Mouse (Mus musculus): Measurements from ENCODE around the gene Poll. TPM values are rescaled to one million over a fixed set of nuclear protein-coding genes. Genes with fewer than 3 reads are reported as not detected.

Gene Poll
- polyA plus RNA-seq, 1 experiment from 2014 or later, result 11.1 TPM

DNA sequence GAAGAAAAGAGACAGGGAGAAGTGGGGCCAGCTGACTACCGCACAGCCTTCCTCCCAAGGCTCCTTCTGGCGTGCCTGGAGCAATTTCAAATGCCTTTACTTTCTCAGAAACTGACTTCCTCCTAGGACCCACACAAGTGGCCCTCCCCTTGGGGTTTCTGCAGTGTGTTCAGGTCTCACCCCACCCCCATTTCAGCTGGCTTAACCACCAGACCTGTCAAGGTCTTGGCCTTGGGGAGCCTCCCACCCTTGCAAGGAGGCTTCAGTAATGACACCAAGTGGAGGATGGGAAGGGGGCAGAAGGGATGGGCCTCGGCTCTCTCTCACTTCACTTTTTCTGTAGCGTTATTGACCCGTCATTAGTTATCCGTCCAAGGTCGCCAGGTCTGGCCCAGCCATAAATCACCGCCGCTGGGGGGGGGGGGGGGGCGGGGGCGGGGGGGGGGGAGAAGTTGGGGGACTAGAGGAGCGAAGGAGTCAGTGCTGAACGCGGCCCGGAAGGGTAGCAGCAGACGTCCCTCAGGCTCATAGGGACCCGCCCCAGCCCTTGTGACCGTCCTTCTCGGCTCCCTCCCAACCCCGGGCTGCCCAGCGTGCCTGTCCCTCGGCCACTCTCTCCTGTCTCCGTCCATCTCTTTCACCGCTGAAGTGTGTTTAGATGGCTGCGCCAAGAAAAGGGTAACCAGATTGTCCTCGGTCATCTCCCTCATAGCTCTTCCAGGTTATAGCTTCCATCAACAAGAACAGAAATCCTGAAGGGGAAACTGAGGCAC is 16.0 kb downstream of the Poll start:
- peak overlapping the region; percentile 35 for H3K4me3 ChIP-seq (ENCODE audit: low read length)
- H3K4me2 ChIP-seq (ENCODE audit: low read length), result peak overlapping the region; percentile 78
- no peak overlapping the region for H3K27ac ChIP-seq (ENCODE audit: low read depth, low read length)
- no peaks in the 10 kb centered on the region for H3K36me3 ChIP-seq (ENCODE audit: control insufficient read depth, insufficient read depth, low read length)
- no peak for ATAC-seq
- WGBS, result 2% methylated on average over 13 of the region's 26 CpGs
- H3K9me3 ChIP-seq (ENCODE audit: control insufficient read depth, low read length), result no peaks in the 10 kb centered on the region
- peaks cover 23% of the 10 kb centered on the region for H3K4me1 ChIP-seq (ENCODE audit: control insufficient read depth, insufficient read depth, low read depth, low read length)
- H3K9ac ChIP-seq (ENCODE audit: low read depth, low read length), result peak overlapping the region; percentile 50
- peaks cover 16% of the 10 kb centered on the region for H3K27me3 ChIP-seq (replicated peaks; ENCODE audit: control insufficient read depth, insufficient read depth, low read length)

DNA sequence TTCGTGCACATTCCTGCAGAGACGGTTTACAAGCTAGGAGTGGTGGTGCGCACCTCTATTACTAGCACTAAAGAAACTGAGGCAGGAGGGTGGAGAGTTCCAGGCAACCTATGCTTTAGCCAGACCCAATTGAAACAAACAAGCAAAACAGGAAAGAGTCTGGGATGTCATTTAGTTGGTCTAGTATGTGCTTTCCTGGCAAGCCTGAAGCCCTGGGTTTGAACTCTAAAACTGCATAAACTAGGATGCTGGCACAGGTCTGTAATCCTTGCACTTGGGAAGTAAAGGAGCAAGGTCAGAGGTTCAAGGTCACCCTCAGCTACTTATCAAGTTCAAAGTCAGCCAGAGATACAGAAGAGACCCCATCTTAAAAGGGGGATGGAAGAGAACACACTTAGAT is 18.3 kb downstream of the Poll start:
- no peak for ATAC-seq
- H3K4me2 ChIP-seq (ENCODE audit: low read length), result peak overlapping the region; percentile 84
- peaks cover 12% of the 10 kb centered on the region for H3K27me3 ChIP-seq (replicated peaks; ENCODE audit: control insufficient read depth, insufficient read depth, low read length)
- no peaks in the 10 kb centered on the region for H3K9me3 ChIP-seq (ENCODE audit: control insufficient read depth, low read length)
- peak overlapping the region; percentile 69 for H3K9ac ChIP-seq (ENCODE audit: low read depth, low read length)
- H3K4me1 ChIP-seq (ENCODE audit: control insufficient read depth, insufficient read depth, low read depth, low read length), result peaks cover 21% of the 10 kb centered on the region
- peak overlapping the region; percentile 49 for H3K4me3 ChIP-seq (ENCODE audit: low read length)
- WGBS, result 15% methylated on average over 3 of the region's 3 CpGs
- H3K36me3 ChIP-seq (ENCODE audit: control insufficient read depth, insufficient read depth, low read length), result no peaks in the 10 kb centered on the region
- peak overlapping the region; percentile 77 for H3K27ac ChIP-seq (ENCODE audit: low read depth, low read length)

DNA sequence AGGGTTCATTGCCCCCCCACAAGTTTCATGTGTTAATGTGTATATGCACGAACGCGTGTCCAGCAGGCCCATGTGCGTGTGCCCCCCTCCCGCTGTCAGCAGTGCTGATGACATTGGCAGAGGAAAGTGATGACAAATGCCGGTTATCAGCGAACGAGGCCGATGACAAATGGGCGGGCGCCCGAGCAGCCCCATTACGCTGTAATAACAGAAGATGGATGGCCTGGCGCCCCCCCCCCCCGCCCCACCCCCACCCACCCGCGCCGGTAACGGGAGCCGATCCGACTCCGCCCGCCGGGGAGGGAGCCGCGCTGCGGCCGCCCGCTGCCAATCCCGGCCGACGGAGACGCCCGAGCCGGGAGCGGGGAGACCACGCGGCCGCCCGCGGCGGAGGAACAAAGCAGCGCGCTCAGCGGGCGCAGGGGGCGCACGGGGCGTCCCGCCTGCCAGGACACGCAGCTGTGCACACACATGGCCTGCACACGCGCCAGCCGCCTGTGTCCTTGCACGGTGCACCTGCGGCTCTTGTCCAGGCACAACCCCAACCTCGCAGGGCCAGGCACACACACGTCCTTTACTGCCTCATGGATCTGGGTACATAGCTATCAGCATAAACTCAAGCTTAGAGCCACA is 18.8 kb downstream of the Poll start:
- Histone ChIP-seq H3K9ac (ENCODE audit: low read depth, low read length) (peak overlapping the region; percentile 69), H3K27ac (ENCODE audit: low read depth, low read length) (peak overlapping the region; percentile 77), H3K9me3 (ENCODE audit: control insufficient read depth, low read length) (no peaks in the 10 kb centered on the region), H3K4me1 (ENCODE audit: control insufficient read depth, insufficient read depth, low read depth, low read length) (peaks cover 21% of the 10 kb centered on the region), H3K4me3 (ENCODE audit: low read length) (peak overlapping the region; percentile 49), H3K4me2 (ENCODE audit: low read length) (peak overlapping the region; percentile 84), H3K36me3 (ENCODE audit: control insufficient read depth, insufficient read depth, low read length) (no peaks in the 10 kb centered on the region), H3K27me3 (replicated peaks; ENCODE audit: control insufficient read depth, insufficient read depth, low read length) (peaks cover 12% of the 10 kb centered on the region)
- ATAC-seq, result peak; percentile 58
- under 1% methylated on average over 28 of the region's 58 CpGs for WGBS

DNA sequence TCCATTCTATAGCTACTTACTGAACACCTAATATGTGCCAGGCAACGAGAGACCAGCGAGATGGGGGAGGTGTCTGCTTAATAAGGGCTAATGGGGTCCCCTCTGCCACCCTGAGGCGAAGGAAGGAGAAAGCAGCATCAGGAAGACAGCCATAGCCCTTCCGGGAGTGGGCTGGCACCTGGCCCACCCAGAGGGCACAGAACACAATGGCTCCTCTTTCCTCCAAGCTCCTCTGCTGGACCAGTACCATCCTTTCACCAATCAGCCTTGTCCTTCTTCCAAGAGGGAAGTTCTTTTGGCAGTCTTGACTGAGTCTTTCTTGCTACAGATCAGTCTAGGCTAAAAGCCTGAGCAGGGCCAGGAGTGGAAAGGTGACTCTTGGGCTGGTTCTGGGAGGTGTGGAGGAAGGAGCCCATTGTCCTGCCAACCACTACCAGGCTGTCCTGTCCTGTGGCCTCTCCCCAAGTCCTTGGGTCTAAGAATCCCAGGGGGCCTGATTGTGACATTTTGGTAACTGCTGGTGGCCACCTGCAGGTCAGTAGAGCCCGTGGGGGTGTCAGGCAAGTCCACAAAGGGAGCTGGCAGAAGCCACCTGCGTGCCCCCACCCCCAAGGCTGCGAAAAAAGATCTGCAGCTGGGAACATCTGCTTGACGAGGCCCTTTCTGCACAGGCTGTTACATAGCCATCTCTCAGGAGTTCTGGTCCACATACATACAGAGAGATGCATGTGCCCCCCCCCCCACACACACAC is 19.5 kb downstream of the Poll start:
- H3K27me3 ChIP-seq (replicated peaks; ENCODE audit: control insufficient read depth, insufficient read depth, low read length), result peaks cover 12% of the 10 kb centered on the region
- no peaks in the 10 kb centered on the region for H3K36me3 ChIP-seq (ENCODE audit: control insufficient read depth, insufficient read depth, low read length)
- WGBS, result 13% methylated on average over 8 of the region's 8 CpGs
- peak; percentile 11 for ATAC-seq
- H3K27ac ChIP-seq (ENCODE audit: low read depth, low read length), result peak overlapping the region; percentile 77
- H3K4me1 ChIP-seq (ENCODE audit: control insufficient read depth, insufficient read depth, low read depth, low read length), result peaks cover 21% of the 10 kb centered on the region
- peak overlapping the region; percentile 69 for H3K9ac ChIP-seq (ENCODE audit: low read depth, low read length)
- H3K9me3 ChIP-seq (ENCODE audit: control insufficient read depth, low read length), result no peaks in the 10 kb centered on the region
- peak overlapping the region; percentile 49 for H3K4me3 ChIP-seq (ENCODE audit: low read length)
- H3K4me2 ChIP-seq (ENCODE audit: low read length), result peak overlapping the region; percentile 84

DNA sequence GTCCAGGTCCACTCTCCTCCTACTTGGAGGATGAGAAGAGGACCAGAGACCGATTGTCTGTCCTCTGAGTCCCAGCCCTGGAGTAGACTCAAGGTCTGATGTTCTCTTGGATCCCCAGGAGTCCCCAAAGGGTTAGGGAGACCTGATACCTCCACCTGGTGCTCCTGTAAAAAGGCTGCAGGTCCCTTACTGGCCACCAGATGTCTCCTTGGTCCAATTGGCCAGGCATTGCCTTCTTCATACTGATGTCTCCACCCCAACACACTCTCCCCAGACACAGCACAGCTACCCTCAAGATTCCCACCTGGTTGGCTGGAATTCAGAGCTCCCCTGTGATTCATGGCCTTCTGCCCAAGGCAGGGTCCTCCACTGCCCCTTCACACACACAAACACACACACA is 22.8 kb downstream of the Poll start:
- Histone ChIP-seq H3K27ac (ENCODE audit: low read depth, low read length) (no peak overlapping the region), H3K36me3 (ENCODE audit: control insufficient read depth, insufficient read depth, low read length) (no peaks in the 10 kb centered on the region), H3K4me1 (ENCODE audit: control insufficient read depth, insufficient read depth, low read depth, low read length) (peaks cover 19% of the 10 kb centered on the region), H3K27me3 (replicated peaks; ENCODE audit: control insufficient read depth, insufficient read depth, low read length) (peaks cover 3% of the 10 kb centered on the region; the same call in 1 of the 2 replicates), H3K4me2 (ENCODE audit: low read length) (no peak overlapping the region), H3K9me3 (ENCODE audit: control insufficient read depth, low read length) (no peaks in the 10 kb centered on the region), H3K4me3 (ENCODE audit: low read length) (no peak overlapping the region), H3K9ac (ENCODE audit: low read depth, low read length) (no peak overlapping the region)
- 67% methylated on average over 1 of the region's 1 CpGs for WGBS
- no peak for ATAC-seq

DNA sequence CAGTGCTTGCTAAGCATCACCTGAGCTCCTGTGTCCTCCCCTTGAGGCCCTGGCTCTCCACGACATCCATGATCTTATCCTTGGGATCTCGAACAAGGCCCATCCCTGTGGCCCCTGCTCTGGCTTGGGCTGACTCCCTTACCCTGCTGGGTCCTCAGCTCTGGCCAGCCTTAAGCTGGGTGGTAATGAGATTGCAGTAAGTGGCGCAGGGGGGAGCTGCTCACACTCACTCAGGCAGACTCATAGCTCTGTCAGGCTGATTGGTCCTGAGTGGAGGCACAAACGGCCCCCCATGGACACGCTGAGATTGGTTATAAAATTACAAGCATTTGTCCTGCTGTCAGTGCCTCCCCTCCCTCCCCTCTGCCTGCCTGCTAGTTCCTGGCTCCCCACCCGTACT is 24.4 kb downstream of the Poll start:
- Histone ChIP-seq H3K36me3 (ENCODE audit: control insufficient read depth, insufficient read depth, low read length) (peaks cover 2% of the 10 kb centered on the region; the same call in 1 of the 2 replicates), H3K27me3 (replicated peaks; ENCODE audit: control insufficient read depth, insufficient read depth, low read length) (no peaks in the 10 kb centered on the region), H3K27ac (ENCODE audit: low read depth, low read length) (0 out of 2 replicates have a peak overlapping the region, but pooled peaks have one; percentile 17), H3K4me3 (ENCODE audit: low read length) (no peak overlapping the region), H3K4me1 (ENCODE audit: control insufficient read depth, insufficient read depth, low read depth, low read length) (peaks cover 11% of the 10 kb centered on the region), H3K4me2 (ENCODE audit: low read length) (no peak overlapping the region), H3K9ac (ENCODE audit: low read depth, low read length) (no peak overlapping the region), H3K9me3 (ENCODE audit: control insufficient read depth, low read length) (no peaks in the 10 kb centered on the region)
- ATAC-seq, result peak; percentile 43
- WGBS, result 48% methylated on average over 6 of the region's 6 CpGs

DNA sequence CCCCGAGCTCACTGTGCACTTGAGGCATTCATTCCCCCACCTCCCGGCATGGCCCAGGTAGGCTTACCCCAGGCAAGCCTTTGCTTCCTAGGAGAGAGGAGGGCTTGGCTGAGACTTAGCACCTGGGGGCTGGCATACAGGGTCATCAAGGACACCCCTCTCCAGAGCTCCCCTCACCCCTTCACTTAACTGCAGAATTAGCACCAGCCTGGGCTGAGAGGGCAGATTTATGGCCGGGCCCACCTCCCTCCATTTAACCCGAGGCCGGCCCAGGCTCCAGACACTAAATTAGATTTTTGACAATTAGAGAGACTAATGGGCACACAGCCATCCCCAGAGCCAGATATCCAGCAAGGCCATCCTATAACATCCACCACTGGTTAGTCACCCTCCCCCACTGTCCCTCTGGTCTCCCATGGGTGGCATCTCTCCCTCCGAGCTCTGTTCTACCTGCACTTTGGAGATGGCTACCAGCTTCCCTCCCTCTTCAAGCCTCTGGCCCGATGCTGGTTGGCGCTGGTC is 25.1 kb downstream of the Poll start:
- Histone ChIP-seq H3K4me2 (ENCODE audit: low read length) (no peak overlapping the region), H3K27me3 (replicated peaks; ENCODE audit: control insufficient read depth, insufficient read depth, low read length) (no peaks in the 10 kb centered on the region), H3K9me3 (ENCODE audit: control insufficient read depth, low read length) (no peaks in the 10 kb centered on the region), H3K9ac (ENCODE audit: low read depth, low read length) (no peak overlapping the region; the same call in 1 of the 2 replicates), H3K27ac (ENCODE audit: low read depth, low read length) (no peak overlapping the region), H3K36me3 (ENCODE audit: control insufficient read depth, insufficient read depth, low read length) (peaks cover 3% of the 10 kb centered on the region), H3K4me1 (ENCODE audit: control insufficient read depth, insufficient read depth, low read depth, low read length) (peaks cover 4% of the 10 kb centered on the region; the same call in 1 of the 2 replicates), H3K4me3 (ENCODE audit: low read length) (no peak overlapping the region)
- no peak for ATAC-seq
- WGBS, result 79% methylated on average over 8 of the region's 8 CpGs

DNA sequence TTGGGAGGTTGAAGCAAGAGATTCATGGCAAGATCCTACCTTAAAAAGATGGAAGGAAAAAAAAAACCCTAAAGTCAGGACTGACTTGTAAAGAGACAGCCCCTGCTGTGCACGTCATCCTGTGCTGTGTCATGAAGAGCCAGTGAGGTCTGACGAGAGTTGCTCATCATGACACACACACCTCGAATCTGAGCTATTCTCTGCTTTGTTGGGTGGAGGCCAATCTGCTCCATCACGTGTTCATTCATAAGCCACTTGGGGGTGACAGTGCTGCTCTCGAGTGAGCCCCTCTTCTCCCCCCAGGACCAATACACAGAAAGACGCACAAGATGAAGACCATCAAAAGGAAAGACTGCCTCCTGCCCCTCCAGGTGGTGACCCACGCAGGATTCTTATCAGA is 26.7 kb downstream of the Poll start:
- ATAC-seq, result no peak
- no peaks in the 10 kb centered on the region for H3K9me3 ChIP-seq (ENCODE audit: control insufficient read depth, low read length)
- peaks cover 4% of the 10 kb centered on the region; the same call in 1 of the 2 replicates for H3K4me1 ChIP-seq (ENCODE audit: control insufficient read depth, insufficient read depth, low read depth, low read length)
- no peak overlapping the region for H3K9ac ChIP-seq (ENCODE audit: low read depth, low read length)
- H3K4me3 ChIP-seq (ENCODE audit: low read length), result no peak overlapping the region
- H3K27me3 ChIP-seq (replicated peaks; ENCODE audit: control insufficient read depth, insufficient read depth, low read length), result no peaks in the 10 kb centered on the region
- H3K4me2 ChIP-seq (ENCODE audit: low read length), result no peak overlapping the region
- peaks cover 15% of the 10 kb centered on the region for H3K36me3 ChIP-seq (ENCODE audit: control insufficient read depth, insufficient read depth, low read length)
- H3K27ac ChIP-seq (ENCODE audit: low read depth, low read length), result no peak overlapping the region
- WGBS, result 65% methylated on average over 7 of the region's 7 CpGs

Data from hindbrain, embryonic 16.5 days (tissue).